Mouse (Mus musculus) left cerebral cortex, adult 11 months (tissue): ENCODE measurements around the gene Cbx8.

ENCODE experiments used
- DNase-seq: peaks from one replicate; pipeline ENCODE4 v3.0.0; 2022; ENCODE audit warnings: low spot score

Cbx8 gene

DNA sequence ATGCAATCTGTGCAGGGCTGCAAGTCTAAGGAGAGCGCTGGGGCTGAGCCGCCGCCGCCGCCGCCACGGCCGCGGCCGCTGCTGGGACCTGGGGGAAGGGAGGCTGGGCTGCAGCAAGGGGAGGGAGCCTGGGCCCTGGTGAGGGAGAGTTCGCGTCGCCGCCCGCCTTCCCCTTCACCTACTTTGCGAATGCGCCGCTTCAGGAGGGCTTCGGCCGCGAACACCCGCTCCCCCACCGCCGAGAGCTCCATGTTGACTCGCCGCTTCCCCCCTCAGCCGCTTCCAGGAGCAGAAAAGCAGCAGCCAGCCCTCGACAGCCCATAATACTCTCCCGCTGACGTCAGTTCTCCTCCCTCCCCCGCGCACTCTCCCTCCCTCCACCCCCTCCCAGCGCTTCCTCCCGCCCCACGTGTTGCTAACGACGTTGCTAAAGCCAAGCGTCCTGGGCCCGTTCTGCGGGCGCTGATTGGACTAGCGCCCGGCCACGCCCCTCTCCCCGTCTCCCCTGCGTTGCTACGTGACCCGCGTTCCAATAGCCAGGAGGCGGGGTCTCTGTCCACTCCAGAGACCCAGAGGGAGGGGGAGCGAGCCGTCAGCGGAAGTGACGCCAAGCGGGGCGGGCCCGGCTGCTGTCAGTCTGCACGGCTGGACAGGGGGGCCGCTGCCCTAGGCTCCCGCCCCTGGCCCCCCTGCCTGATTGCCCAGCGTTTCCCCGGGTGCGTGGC is at the start of gene Cbx8:
Cbx8 (minus strand) TSS at position 370 of the 725 bp plus-strand sequence.
- peak; percentile 99 for DNase-seq

DNA sequence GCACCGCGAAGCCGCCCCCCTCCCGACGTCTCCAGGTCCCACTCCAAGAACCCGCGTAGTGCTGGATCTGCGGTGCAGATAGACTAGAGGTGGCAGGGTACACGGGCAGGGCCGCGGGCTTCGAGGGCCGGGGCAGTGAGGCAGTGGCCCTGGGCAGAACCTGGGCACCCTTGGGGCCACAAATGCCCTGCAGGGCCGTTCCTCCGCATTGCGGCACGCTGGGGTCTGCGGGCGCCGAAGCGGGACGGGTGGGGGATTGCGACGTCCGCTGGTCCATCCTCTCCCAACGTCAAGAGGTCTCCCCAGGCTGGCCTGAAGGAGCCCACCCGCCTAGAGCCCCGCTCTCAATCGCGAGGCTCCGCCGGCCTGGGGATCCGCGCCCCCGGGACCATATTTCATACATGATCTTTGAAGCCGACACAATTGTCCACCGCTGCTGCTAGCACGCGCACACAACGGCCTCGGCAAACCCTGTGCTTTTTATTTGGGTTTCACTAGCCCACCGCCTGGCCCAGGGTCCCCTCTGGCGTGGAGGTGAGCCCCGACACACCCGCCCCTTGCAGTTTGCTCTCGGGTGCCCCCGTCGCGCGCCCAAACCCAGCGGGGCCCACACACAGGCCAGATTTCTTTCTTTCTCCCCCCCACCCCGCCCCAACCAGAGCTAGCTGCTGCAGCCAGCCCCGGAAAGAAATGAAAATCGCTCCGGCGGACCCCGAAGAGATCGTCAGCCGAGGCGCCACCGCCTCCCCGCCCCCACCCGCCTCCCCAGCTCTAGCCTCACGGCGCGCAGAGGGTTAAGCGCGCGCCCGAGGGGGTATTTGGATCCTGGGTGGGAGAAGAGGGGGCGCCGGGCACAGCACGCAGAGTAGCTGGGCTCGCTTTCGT is 49.5 kb upstream of the Cbx8 start:
- DNase-seq, result no peak

DNA sequence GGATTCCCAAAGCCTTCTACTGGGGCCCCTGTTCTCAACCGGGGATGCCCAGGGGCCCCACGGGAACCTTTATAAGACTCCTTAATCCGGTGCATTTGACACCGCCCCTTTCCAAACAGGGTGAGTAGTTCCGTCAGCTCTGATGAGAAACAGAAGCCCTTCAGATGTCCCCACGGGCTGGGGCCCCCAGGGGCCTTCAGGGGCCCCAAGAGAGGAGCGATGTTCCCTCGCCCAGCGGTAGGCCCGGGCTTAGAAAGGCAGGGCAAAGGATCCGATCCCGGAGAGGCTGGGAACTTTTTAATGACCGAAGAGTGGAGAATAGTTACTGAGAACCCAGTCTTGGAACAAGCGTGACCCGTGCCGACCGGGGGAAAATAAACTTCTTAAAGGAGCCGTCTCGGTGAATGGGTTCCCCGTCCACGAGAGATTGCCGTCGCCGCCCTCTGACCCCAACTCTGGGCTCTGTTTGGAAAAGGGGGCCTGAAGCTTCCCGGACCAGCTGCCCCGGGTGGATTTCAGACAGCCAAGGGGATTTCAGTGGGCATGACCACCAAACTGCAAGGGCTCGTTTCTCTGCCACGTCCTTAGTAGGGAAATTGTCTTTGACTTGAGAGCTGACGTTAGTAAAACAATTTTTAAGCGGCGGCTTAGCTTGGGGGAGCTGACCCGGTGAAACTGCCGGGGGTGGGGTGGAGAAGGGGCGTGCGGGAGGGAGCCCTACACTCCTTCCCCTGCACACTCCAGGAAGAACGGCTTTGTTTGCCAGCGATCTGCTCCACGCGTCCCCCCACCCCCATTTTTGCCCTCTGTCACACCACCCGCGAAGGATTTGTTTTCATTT is 48.7 kb upstream of the Cbx8 start:
- no peak for DNase-seq

DNA sequence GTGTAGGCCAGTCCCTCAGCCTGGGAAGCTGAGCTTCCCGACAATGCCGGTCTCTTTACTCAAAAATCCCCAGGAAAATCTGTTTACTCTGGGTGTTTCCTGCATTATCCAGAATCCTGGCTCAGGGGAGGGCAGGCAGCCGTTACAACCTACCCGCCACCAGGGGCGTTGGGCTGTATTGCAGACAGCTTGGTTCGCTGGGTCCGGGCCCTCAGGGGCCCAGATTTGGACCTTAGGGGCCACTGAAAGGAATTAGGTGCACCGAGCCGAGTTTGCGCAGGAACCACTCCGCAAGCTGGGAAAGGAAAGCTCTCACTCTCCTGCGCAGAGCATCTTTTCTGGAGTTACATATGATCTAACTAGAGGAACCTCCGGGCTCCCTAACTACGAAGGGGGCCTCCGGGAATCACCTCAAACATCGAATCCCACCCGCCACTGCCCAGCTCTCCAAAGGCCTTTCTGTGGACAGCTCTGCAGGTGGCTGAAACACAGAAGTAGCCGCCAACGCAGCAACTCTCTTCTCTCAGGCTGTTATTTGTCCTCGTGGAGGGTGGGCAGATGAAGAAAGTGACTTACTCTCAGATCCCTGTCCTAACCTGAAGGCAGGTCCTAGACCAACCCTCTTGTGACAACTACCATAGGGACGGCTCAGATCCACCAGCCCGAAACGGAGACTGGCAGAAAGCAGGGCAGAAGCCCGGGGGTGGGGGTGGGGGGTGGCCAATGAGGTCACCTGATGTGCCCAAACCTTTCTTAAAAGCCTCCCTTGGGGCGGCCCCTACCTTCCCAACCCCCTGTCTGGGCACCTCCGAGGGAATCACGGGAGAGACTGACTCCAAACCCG is 47.8 kb upstream of the Cbx8 start:
- DNase-seq, result no peak

DNA sequence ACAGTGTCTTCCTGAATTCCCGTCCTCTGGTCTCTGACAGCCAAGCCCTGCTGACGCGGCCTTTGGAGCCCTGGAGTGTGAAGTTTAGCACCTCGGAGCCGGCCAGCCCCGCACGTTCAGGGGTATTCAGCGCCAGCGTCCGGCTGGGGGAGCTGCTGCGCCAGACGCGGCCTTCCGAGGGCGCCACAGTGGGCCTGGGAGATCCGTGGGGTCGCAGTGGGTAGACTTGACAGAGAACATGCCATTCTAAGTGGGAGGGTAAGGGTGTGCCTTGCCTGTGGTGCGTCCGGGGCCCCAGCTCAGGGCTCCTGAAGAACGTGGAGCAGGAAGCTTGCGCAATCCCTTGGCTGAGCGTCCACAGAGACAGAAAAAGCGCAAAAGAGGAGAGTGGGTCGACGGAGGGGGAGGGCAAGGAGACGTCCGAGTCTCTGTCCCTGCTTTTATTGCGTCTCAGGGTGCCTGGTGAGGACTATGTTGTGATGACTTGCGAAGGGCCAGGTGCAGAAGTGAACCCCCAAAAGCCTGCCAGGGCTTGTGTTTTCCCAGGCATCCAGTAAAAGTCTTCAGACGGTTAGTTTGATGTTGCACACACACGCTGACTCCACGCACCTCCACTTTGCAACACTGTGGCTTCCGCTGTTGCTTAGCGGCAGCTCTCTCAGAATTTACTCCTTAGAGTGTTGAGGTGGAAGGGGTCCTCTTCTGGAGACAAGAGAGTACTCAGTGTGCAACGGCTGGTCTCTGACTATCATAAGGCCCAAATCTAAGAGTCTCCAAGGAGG is 46.7 kb upstream of the Cbx8 start:
- no peak for DNase-seq

DNA sequence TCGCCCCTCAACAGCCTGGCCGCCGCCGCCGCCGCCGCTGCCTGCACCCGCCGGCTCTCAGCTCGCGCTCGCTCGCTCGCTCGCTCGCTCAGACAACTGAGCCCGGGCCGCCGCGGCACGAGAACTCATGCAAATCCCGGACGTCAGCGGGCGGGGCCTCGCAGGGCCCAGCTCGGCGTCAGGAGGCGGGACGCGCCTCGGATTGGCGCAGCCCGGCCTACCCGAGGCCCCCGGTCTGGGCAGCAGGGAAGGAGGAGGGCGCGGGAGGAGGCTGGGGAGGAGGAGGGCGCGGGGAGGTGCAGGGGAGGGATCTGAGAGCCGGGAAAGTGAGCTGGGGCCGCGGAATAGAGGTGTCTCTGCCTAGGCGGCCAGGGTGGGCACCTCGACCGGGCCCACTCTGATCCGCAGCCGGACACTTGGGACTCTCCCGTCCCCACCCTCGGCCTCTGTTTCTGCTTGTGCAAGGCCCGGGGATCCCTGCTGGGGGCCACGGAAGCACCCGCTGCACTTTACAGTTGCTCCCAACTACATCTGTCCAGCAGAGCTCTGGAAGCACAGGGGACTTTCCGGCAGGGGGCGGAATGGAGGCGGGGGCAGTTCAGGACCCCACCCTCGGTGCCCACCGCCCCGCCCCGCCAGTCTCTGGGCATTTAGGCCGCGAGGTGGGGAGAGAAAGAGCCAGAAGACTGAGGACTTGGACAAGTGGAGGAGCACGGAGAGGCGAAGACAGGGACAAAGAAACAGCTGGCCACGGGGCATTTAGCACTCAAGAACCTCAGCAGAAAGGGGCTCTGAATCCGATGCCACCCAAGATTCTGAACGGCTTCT is 45.6 kb upstream of the Cbx8 start, which contains the start of gene Cbx4:
Cbx4 (minus strand) TSS at position 78 of the 828 bp plus-strand sequence.
- peak; percentile 82 for DNase-seq

DNA sequence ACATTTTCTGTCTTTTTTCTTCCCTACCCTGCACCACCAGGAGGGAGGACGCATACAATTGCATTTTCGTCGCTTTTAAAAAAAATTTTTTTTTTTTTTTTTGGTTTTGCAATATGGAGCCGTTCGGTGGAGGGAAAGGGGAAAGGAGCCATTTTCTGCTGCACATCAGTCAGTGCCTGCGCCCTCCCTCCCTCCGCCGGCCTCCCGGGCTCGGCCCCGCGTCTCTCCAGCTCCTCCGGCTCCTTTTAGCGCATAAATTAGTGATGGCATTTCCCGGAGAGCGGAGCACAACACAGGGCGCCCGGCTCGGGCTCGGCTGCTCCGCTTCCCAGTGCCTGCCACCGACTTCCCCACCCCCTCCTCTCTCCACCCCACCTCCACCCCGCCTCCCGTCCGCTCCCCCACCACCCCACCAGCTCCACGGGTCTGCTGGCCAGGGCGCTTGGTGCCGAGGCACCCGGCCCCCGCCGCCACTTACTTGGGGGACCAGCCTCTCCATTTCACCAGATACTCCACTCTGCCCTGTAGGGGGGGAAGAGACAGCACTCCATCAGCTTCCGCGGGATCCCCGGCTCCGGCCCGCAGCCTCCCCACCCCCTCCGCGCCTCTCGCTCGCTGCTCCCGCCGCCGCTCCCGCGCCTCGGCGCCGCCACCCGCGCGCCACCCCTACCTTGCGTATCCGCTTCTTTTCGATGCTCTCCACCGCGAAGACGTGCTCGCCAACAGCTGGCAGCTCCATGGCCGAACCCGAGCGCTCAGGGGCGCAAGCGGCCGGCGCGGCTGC is 44.7 kb upstream of the Cbx8 start:
- peak; percentile 69 for DNase-seq

DNA sequence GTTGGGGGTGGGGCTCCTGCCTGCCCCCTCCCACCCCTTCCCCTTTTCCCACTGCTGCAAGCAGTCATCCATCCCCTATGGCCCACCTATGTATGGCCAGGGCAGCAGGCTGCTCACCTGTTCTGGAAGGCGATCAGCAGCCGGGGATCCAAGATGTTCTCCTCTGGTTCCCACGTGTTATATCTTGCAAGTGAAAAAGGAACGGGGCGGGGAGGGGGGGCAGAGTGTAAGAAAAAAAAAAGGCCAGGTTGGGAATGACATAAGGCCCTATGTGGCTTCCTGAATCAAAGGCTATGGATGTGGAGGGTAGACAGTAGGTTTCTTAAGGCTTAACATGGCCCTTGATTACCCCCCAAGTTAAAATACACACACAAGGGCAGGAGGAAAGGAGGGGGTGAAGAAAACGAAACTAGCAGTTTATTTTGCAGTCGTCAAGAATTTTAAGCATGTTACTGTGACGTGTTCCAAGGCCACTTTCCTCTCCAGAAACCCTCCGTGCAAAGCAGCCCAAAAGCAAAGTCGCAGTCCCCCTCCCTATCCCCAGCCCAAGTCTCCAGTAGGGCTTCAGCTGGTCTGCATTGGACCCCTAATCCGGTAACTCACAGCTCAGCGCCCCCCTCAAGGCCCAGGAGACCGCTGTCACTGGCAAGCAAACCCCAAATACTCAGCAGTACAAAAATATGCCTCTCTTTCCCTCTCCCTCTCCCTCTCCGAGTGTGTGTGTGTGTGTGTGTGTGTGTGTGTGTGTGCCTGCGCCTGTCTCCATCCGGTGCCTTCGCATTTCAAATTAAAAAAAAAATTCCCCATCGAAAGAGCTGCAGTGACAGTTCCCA is 43.9 kb upstream of the Cbx8 start:
- DNase-seq, result peak; percentile 28

DNA sequence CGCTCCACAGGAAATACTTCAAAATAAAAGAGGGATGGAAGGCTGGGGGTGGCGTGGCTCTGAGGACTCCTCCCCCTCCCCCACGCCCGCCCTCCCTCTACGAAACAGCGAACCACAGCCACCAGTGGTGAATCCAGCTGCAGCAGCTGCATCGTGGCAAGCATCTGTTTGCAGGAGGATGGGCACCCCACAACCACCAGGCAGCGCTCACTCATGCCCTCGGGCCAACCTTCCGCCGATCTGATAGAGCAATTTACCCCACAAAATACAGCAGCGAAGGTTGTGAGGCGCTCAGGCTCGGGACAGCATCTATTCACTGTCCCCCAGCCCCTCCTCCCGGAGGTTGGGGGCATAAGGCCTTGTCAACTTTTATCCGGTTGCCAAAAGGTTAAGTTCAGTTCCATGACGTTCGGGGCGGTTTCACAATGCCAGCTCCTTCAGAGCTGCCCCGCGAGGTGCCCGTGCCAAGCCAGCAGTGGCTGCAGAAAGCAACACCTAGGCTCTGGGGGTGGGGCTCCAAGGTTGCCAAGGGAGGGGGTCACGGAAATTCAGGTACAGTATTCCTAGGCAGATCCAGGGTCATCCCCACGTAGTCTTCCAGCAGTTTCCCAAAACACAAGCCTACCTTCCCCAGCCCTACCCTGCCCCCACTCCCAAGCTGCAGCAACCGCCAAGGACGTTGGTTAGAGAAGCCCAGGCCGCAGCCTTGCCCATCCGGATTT is 43.1 kb upstream of the Cbx8 start:
- DNase-seq, result peak; percentile 28

DNA sequence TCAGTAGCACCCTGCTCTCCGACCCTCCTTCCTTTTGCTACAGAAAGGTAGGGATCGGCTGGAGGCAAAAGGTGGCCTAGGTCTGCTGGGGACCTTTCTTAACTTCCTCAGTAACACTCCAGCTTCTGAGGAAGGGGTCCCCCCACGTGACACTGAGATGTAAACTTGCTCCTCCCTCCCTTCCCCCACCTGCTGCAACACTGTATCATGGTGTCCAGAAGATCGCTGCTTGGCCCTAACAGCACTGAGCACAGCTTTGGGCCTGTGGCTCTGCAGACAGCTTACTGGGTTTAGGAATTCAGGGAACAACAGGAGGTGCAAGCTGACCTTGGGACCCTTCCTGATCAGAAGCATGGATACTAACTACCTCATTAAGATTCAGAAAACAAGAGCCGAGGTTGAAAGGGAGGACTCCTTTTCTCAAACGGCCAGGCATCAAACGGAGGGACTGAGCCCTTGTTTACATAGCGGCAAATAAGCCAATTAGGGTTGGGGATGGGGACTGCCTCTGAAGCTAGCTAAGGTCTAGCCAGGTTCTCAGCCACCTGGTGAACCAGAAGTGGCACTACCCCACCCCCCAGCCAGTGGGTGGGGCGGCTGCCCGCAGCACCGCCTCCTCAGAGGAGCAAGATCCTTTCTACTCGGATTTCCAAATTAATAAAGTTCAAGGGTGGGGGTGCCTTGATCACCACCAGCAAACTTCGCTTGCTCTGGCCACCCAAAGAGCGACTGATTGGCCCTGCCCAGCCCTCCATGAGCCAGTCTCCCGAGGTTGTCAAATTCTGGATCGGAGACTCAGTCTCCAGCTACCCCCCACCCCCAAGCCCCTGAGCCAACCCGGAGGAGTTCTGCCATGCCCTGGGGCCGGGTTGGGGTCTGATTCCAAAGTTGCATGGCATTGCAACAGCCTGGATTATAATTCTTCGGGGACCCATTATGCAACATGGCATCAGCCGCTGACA is 42.1 kb upstream of the Cbx8 start:
- no peak for DNase-seq

DNA sequence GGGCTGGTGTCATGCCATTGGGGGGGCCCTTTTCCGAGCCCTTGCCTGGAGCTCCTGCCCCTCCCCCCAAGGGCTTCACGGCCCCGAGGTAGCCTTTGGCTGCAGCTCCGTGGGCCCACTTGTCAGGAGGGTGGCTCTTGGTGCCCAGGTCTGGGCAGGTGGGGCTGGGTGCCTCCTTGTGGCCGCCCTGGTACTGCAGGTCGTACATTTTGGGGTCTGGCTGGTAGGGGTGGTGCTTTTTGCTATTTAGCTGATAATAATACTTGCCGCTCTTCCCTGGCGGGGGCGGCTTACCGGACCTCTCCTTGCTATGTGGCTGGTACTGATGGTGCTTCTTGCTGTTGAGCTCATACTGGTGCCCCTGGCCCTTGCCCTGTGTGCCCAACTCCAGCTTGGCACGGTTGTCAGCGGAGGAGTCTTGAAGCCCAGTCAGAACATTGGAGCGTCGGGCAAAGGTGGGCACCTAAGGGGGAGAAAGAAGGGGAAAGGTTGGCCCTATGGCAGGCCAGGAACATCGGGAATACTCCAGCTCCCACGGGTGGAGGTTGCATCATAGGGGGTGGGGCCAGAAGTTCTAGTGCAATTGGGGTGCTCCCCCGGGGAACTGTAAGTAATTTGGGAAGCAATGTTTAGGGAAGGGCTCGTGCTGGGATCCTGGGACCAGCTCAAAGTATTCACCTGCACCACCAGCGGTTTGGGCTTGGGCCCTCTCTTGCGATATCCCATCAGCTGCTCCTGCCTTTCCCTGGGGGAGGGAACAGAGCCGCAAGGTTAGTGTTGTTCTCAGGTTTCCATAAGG is 41.3 kb upstream of the Cbx8 start:
- no peak for DNase-seq

DNA sequence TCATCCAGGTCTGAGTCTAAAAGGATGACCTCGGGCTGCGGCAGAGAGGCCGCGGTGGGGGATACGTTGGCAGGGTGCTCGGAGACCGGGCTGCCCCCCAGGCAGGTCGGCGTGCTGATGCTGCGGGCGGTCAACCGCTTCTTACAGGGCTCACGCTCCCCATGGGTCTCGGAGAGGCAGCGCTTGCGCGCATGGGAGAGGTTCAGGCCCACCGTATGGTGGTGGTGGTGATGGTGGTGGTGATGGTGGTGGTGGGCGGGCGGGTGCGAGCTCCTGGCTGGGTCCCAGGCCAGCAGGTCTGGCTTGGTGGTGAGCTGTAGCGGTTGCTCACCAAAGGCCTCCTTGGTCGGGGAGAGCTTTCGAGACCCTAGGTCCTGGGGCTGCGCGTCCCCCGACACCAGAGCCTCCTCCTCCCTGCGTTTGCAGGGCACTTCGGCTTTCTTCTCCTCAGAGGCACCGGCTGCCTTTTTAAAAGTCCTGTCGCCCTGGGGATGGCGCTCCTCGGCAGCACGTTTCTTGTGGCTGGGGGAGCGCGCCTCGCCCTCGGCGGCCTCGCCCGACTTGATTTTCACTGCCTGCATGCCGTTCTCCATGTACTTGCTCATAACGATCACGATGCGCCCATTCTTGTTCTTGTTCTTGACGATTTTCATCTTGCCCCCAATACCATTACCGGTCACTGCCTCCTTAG is 40.5 kb upstream of the Cbx8 start:
- no peak for DNase-seq

DNA sequence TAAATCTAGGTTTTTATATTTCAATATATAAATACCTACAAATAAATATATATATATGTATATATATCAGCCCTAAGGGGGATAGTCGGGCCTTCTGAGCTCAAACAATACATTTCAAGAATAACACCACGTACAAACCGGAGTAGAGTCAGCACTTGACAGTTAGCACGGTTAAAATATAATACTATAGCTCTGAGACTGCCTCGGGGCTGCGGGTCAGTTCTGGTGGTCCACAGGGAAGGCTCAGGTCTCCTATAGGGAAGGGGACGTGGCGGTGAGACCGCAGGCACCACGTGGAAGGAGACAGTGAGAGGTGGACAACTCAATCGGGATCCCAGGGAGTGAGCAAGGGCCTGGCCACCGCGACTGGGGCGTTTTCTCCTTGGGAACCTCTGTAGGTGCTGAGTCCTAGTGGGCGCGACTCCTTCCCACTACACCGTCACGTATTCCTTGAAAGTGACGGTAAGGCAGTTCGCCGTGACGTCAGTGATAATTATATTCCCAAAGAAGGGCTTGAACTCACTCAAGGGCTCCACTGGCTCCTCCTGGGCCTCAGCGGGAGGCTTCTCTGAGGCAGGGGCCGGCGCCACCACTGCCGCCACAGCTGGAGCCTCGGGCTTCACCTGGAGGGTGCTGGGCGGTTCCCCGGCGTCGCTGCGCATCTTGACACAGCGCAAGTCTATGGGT is 39.8 kb upstream of the Cbx8 start:
- no peak for DNase-seq

DNA sequence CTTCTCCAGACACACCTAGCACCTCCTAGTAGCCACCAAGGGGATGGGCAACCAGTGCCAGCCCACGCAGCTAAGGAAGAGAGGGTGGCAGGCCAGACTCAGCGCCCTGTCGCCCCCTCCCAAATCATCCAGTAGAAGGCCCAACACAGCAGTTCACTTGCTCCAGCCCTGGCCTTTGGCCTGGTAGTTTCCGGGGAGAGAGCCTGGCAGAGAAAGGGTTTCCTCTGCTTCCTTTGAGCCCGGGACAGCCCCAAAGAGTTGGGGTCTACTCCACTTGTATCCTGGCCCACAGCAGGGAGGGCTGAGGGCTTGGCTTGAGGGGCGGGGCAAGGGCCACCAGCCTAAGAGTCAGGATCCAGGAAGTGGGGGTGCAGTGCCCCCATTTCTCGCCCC is 38.7 kb upstream of the Cbx8 start:
- DNase-seq, result no peak
